Mouse (Mus musculus) urinary bladder, adult 18-20 months (tissue): ENCODE data around the gene Ogfrl1.
"Not testable (repeated sequence)": the region's sequence is repeated elsewhere in the genome, so short reads cannot be mapped to it uniquely, and the experiment has no call there.

Experiments
- DNase-seq, 2 experiments: peaks; one replicate each; pipeline ENCODE4 v3.0.0; 2022; ENCODE audit warnings: low spot score in 2 of 2, mixed read lengths in 2 of 2

The Ogfrl1 gene

DNA sequence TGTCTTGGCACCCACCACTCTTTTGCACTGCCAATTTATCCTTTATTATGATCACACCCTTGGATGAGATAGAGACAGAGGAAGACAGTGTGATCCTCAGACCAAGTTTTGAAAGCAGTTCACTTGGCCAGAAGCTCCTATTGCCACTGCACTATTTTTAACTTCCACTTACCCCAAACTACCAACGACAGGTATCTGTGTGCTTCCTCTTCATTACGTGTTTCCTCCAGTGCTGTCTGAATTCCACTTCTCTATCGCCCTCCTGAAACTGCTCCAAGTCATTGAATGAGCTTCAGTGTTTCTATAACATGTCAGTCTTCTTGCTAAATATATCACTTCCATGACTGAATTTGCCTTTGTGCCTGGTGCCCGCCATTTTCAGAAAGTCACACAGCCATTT lies at the start of gene Ogfrl1:
Gene Ogfrl1 (minus strand): TSS at position 150 of the 400 bp plus-strand sequence.
- no peak for DNase-seq

DNA sequence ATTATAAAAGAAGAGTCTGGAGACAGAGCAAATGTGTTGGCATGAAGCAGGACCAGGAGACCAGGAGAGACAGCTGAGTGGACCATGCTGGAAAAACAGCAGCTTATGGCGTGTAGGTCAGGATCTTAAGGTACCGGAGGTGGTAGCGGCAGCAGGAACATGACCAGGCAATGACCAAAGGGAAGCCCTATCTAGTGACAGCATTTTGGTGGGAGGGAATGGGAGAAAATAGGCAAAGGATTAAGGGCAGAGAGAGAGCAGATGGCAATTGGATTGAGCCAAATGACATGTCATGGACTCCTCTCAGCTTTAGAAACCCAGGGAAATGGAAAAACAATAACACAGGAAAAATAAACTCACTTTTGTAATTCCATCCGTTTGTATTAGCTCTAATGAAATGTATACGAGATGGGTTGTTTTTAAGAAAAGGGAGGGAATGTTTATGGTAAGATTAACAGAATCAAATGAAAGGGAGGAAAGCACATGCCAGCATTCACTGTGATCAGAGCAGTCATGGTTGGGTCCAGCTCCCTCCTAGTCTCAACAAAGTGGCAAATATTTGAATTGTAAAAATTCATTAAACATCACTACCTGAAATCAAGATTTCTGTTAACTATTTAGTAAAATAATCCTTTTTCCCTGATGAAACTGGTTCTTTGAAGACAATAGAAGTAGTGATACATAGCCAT lies 48.3 kb upstream of the Ogfrl1 start:
- DNase-seq: no peak

DNA sequence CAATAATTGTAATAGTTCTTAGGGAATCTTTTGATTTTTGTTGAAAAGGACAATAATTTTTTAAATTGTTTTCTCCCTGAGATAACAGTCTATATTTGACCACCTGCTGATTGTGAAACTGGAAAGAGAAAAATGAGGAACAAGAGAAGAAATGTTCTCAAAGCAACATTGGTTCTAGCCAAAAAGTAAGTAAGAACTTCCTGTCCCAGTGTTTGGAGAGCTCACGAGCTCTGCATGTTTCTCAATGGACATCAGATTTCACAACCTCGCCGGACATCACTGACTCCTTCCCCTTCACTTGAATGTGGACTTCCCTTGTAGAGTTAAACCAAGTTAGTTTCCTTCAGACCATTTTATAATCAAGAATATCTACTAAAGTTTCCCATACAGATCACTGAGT lies 36.0 kb upstream of the Ogfrl1 start:
- no peak for DNase-seq

DNA sequence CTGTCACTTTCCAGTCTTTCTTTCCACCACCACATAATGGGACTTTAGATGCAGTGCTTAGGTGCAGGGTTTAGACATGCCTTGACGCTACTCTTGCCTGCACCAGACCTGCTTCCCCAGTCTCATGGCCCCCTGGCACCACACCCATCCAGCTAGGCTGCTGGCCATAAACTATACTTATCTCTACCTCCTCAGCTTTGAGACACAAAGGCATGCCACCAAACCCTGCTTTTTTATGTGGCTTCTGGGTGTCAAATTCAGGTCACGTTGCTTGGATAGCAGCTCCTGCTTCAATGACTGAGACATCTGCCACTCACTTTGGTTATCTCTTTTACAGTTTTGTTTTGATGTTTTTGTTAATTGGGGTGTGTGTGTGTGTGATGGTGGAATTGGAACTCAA lies 28.9 kb upstream of the Ogfrl1 start:
- no peak for DNase-seq

DNA sequence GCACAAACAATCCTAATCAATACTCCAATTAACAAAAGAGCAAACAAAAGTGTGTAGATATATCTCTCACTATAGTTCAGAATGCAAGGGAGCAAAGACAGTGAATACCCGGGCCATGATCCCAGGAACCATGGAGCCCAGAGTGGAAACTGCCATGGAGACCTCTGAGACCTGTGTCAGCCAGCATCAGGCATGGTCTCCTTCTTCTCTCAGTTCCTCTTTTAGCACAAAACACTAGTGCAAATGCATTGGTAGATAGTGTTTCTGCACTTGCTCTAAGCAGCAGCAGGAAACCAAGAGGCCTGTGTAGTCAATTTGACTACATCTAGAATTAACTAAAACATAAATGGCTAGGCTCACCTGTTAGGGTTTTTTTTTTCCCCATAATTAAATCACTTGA lies 21.4 kb upstream of the Ogfrl1 start:
- DNase-seq: no peak

DNA sequence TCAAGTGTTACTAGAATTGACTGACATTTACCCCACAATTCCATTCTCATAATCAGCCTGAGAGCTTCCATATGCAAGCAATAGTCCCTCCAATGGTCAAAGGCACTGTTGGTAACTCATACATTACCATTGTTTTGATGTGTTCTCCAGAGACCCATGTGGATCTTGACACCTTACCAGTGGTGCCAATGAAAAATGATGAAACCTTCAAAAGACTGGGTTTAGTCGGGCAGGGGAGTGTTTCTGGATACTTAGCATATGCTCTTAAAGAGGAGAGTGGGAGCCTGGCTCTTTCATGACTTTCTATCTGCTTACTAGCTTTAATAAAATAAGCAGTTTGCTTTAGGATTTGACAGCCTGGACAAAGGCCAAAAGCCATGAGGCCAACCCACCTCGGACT lies 20.5 kb upstream of the Ogfrl1 start:
- DNase-seq: no peak

DNA sequence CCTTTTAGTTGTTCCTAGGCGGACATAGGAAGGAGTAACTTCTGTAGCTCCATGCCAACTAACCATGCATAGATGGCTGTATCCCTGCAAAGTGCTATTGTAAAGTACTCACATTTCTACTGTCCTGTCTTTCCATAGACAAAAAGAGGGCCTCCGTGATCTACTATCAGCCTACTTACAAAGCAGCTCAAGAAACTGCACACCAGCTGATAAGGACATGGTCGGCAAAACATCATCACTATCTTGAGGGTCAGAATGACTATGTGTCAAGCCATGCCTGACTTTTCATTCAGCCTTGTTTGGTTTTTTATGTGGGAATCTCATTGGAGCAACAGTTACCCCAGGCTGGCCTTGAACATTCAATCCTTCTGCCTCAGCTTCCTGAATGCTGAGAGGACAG lies 20.0 kb upstream of the Ogfrl1 start:
- no peak for DNase-seq

DNA sequence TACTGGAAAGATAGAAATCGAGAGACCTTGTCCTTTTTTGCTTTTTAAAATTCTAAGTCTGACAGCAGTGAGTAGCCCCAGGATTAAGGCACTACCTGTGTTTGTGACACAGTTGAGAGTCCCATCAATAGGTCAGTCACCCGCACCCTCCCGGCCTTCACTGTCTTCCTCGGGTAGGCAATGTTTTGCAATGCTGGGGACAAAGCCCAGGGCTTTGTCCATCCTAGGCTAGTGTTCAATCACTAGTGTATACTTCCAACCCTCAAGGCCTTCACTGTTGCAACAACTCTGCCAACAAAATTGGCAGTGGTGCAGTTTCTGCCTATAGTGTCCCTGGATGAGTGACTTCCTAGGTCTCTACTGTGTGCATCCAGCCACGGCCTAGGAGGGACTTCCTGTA lies 14.0 kb upstream of the Ogfrl1 start:
- DNase-seq: no peak

DNA sequence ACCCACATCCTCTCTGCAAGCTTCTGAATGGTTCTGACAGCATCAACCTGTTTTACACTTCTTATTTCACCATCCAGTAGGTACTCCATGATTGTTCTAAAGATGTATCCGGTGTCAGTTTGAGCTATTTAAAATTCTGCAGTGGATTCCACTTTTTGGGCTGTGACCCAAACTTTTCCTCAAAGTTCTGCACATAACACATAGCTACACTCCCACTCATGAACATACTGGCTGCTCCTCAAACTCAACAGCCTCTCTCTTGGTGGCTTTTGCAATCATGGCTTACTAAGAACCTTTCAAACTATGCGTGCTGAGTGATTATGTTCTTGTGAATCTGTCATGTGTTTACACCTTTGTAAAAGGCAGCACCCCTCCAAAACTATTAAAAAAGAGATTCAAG lies 12.4 kb upstream of the Ogfrl1 start:
- no peak for DNase-seq

DNA sequence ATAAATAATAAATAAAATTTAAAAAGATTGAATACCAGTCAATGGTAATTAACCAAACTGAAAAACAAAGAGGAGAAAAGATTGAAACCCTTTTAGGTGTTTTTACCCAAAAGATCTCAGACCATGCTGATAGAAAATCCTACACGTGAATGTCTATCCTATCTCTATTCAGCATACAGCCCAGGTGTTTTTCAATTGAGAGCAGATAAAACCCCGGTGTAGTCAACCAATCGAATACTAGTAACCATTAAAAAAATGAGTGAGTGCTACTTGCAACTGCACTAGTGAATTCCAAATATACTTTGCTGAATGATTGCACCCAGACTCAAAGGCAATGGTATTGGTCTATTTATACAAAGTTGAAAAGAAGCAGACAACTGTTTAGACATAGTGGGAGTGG lies 4.8 kb upstream of the Ogfrl1 start:
- no peak for DNase-seq

DNA sequence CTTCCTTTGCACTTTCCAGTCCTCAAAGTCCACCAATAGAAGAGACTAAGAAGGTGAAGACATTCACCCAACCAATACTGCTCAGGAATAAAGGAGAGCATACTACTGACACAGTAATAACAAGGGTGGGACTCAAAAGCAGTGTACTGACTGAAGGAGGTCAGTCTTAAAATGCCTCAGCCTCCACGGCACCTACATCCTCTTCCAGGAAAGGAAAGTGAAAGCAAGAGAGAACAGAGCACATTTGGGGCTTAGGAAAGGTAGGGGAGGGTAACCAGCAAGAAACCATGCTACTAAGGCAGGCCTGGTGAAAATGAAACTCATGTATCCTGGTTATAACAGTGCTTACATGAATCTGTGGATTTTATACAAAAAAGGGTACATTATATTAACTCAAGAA lies 2.0 kb upstream of the Ogfrl1 start:
- DNase-seq: no peak

DNA sequence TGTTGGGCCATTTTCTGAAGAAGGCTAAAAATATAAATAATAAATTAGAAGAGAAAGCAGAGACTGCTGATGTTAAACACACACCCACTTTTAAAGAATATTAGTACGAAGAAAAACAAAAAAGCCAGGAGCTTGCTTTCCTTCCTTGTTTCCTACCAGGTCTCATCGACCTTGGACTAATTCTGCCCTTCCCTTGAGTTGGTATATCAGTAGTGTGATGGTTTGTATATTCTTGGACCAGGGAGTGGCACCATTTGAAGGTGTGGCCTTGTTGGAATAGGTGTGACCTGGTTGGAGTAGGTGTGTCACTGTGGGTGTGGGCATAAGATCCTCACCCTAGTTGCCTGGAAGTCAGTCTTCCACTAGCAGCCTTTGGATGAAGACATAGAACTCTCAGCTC lies 3.2 kb downstream of the Ogfrl1 start:
- not testable (repeated sequence) for DNase-seq

DNA sequence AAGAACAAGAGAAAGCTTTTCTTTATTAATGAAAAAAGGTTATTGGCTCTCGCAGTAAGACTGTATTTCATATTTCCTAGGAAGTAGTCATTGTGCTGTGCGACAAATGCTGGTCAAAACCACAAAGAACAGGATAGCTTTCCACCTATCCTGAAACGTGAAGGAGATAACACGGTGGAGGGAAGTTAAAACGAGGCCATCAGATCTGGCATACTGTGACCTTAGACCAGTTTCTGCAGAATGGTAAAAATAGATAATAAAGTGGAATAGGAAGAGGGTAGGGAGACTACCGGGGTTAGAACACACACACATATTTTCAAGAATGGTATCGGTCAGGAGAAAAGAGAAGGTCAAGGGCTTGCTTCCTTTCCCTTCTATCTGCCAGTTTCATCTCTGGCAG lies 5.8 kb downstream of the Ogfrl1 start:
- DNase-seq: no peak

DNA sequence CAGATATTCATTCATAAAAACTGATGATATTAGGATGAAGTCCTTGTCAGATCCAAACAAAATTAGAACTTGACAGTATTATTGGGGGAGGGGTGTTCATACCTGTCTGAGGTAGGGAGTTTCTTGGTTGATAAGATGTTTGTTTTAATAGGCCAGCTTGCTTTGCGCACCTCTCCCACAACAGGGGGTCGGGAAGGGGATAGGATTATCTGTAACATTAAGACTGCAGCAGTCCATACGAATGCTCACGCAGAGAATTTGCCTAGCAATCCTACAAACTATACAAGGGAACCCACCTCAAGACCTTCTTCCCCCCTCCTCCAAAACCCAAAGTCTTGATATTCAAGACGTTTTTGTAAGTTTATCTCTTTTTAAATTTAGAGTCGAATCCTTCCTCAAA lies 13.2 kb downstream of the Ogfrl1 start:
- DNase-seq: no peak

DNA sequence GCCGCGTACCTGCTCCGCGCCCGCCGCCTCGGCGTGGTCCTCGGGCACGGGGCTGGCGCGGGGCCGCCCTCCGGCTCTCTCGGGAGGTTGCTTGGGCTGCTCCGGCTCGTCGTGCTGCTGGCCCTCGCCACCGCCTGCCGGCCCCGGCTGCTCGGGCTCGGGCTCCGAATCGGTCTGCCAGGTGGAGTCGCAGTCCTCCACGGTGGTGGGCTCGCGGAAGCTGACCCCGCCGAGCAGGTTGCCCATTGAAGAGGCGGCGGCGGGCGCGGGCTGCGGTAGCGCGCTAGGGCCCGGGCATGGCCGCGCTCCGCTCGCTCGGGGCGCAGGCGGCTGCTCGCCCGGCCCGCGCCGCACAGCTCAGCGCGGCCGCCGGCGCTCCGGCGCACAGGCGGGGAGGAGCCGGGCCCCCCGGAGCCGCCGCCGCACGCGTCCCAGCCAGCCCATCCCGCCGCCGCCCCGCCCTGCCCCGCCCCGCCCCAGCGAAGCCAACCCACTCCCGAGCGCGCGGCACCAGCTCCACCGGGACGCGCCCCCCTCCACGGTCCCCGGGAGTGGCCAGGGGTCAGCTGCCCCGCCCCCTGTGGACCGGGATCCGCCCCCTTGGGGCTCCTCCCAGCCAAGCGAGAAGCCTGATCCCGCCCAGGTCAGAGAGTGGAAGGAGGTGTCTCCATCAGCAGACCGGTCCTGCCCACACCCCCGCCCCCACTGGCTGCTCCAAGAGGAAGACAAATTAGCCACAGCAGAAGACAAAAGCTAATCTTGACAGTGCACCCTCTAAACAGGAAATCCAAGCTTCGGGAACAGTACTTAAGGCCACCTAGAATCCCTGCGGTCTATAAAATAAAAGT lies 14.5 kb downstream of the Ogfrl1 start:
- peak; percentile 98 for DNase-seq

DNA sequence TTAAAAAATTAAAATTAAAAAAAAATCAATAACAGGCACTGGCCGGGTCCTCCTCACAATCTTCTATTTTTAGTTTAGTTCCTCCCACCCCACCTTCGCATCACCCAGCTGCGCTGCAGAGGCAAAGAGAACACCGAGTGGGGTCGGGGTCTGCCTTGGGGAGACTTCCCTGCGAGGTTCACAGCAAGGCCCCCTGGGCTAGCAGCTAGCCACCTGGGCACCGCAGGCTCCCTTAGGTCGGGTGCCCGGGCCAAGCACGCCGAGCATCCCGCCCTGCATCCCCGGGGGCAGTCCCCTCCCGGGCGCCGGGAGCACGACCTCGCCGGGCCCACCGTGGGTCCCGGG lies 15.1 kb downstream of the Ogfrl1 start:
- no peak for DNase-seq

DNA sequence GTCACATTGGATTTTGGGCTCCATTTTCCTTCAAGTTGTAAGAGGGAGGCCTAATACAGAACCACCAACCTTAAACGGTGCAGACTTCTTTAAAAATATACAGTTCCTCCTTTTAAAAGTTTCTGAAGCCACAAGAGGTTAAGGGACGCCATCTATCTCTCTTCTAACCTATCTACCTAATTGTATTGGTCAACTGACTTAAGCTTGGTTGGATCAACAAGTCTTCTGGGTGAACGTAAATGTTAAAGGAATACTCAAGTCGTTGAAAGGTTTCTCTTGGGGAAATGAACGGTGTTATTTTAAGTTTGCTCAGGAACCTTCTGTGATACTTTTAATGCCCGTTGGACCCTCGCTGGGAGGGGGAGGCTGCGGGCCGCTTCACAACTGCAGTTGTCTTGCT lies 15.5 kb downstream of the Ogfrl1 start:
- no peak for DNase-seq

DNA sequence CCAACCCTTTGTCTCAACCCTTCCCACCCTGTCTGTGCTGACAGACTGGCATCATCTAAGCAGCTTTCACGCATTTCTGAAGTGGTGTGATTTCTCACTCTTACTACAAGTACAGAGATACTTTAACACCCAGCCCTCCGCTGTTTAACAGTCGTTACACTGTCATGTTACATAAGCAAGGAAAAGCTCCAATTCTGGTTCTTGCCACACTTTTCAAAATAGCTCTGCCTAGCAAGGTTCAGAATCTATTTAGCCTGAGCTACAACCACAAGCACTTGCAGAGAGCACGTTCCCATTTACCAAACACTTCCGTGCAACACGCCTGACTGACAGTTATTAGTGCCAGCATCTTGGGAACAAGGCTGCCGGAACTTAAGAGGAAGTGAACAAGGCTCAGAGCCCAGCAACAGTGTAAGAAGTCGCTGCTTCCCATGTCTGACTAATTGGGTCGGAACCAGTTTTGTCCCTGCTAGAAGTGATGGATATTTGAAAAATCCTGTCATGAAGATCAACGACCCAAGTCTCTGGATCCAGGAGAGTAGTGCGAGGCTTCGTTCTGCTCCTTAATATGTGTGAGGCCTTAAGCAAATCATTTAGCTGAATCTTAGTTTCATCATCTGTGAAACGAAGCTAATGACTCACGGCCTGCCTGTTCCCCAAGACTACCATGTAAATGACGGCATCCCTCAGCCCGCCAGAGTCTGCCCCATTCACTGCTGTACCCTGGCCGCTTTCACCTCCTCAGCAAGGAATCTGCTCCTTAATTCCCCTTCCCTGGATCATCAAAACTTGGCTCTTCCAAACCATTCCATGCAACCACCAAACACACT lies 17.4 kb downstream of the Ogfrl1 start:
- DNase-seq: no peak

DNA sequence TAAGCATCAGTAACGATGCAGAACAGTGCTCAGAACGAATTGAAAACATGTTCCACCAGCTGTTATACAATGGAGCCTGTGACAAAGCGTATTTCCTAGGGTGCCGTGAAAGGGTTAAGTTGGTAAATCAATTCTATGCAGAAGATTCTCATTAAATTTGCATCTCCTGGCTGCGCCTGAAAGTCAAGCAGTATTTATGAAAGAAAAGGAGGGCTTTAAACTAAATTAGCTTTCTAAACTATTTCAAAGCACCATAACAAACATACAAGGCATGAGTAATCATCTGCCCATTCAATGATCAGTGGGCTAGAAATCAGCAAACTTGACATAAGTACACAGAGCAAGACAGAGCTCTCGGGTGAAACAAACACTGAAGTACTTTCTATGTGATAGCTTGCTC lies 18.3 kb downstream of the Ogfrl1 start:
- DNase-seq: no peak

DNA sequence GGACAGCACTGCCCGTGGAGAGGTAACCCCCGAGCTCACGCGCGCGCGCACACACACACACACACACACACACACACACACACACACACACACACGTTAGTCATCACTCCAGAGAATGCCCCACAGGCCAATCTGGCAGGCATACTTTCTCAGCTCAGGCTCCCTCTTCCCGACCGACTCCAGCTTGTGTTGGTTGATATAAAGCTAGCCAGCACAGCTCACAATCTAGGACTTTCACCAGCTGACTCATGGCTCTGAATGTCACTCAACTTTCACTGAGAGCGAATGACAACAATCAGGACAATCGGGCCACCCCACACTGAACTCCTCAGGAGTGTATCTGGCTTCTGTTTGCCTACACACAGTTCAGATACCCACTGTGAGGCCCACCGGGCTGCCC lies 20.0 kb downstream of the Ogfrl1 start:
- DNase-seq: no peak

DNA sequence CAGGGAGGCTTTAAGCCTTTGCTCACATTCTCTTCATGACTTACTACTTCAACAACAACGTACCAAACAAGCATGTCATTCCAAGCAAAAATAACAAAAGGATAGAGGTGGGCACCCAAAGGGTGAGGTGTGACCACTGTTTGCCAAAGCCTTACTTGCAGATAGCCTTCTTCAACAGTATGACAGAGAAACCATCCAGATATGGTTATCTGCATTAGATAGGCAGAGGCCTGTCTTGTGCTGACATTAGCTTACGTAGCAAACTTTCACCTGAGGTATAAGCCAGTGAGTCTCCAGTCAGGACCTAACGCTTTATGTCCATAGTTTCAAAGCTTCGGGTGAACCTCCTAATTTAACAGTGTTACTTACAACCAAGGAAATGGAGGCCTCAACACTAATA lies 23.4 kb downstream of the Ogfrl1 start:
- DNase-seq: no peak

DNA sequence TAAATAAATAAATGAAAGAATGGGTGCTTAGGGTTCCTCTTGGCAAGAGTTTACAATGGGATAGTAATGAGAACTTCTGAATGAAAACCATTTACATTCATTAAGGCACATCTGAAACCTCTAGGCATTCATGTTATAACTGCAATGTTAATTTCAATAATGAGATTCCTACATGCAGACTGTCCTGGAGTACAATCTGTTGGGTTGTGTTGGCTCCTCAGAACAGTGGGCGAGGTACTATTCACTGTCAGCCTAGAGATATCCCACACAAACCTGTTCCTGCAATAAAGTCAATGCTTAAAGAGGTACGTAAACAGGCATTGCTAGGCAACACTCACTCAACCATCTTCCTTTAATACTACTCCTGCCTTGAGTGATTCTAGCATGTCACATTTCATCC lies 32.0 kb downstream of the Ogfrl1 start:
- DNase-seq: no peak

DNA sequence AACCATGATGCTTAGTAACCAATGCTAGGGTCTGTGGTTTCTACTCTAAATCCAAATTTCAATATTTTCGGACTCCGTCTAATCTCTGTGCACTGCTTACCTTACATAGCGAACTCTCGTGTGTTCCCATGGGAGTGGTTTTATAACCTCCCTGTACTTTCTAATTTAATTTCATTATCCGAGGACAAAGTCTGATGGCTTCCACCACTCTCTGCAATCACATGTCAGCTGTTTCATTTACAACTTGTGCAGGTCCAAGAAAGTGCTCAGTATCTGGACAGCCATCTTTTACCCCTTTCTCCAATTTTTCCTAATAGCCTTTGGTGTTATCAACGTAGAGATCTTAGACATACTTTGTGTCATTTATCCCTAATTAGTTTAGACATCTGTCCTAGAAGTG lies 44.7 kb downstream of the Ogfrl1 start:
- no peak for DNase-seq
